Mouse (Mus musculus) forebrain, embryonic 14.5 days (tissue): Measurements from ENCODE around the gene Nup98. TPM values are rescaled to one million over a fixed set of nuclear protein-coding genes. Genes with fewer than 3 reads are reported as not detected.

Experiments used
- ATAC-seq: fragments of 200-750 bp; cut with Nextera tagmentation; 2 replicates; pipeline ENCODE4 v1.8.0; 2017; ENCODE audit warnings: mild to moderate bottlenecking, moderate library complexity
- DNase-seq: peaks from one replicate; pipeline ENCODE4 v3.0.0-alpha.2; 2015; ENCODE audit warnings: low spot score
- H3K27ac ChIP-seq: fragments of 300-500 bp; sonication (generic); 2 replicates; pipeline ENCODE4 v1.5.1; 2014; ENCODE audit warnings: low read depth, mild to moderate bottlenecking, control low read depth, low read length, moderate library complexity
- H3K27me3 ChIP-seq: fragments of 300-500 bp; sonication (generic); replicated peaks from 2 replicates; pipeline ENCODE4 v1.6.1; 2014; ENCODE audit warnings: low read length, control low read depth, mixed read lengths; ENCODE audit not compliant: control insufficient read depth, insufficient read depth
- H3K36me3 ChIP-seq: fragments of 300-500 bp; sonication (generic); 2 replicates; pipeline ENCODE4 v1.6.1; 2014; ENCODE audit warnings: low read length, control low read depth; ENCODE audit not compliant: control insufficient read depth, insufficient read depth
- H3K4me1 ChIP-seq: fragments of 300-500 bp; sonication (generic); 2 replicates; pipeline ENCODE4 v1.6.1; 2014; ENCODE audit warnings: antibody characterized with exemption, low read length, control low read depth; ENCODE audit not compliant: control insufficient read depth, insufficient read depth
- H3K4me2 ChIP-seq: fragments of 300-500 bp; sonication (generic); 2 replicates; pipeline ENCODE4 v1.6.1; 2014; ENCODE audit warnings: mild to moderate bottlenecking, control low read depth, low read length
- H3K4me3 ChIP-seq: fragments of 300-500 bp; sonication (generic); 2 replicates; pipeline ENCODE4 v1.5.1; 2014; ENCODE audit warnings: low read depth, low read length, control low read depth
- H3K9ac ChIP-seq: fragments of 300-500 bp; sonication (generic); 2 replicates; pipeline ENCODE4 v1.6.1; 2014; ENCODE audit warnings: mild to moderate bottlenecking, low read length, control low read depth, moderate library complexity
- H3K9me3 ChIP-seq: fragments of 300-500 bp; sonication (generic); replicated peaks from 2 replicates; pipeline ENCODE4 v1.6.1; 2016; ENCODE audit warnings: low read length, control low read depth, mixed read lengths; ENCODE audit not compliant: control insufficient read depth
- WGBS: fragments of 180-500 bp; shearing (Covaris S2); extraction: QIAGEN DNeasy Blood & Tissue Kit; methylation state at CpG from one replicate; pipeline ENCODE4 v1.1.7; 2014; 5-methylcytosine and 5-hydroxymethylcytosine counted together
- polyA plus RNA-seq: library from polyadenylated mRNA; unstranded; fragments of >200 nt; fragmentation: Nextera tagmentation; extraction: Ambion mirVana; gene quantifications from 2 replicates; pipeline ENCODE4 v1.2.1, GENCODE M21; 2014

Gene Nup98
- polyA plus RNA-seq, 1 experiment from 2014 or later, result 21.6 TPM

DNA sequence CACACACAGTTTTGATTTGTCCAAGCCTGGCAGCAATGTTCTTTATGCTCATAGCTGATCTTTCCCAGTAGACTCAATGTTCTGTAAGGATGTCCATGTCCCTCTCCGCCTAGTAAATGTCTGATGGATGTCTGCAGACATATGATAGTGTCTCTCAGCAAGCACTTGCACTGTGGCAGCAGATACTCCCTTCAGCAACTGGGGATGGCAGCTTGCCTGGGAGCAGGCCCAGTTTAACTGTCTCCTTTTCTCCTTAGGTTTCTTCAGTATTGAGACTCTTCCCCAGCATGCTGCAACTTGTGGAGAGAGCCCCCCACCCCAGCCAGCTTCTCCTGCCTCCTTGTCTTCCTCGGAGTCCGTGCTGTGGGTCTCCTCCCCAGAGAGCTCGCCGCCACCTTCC is 128.2 kb downstream of the Nup98 start:
- H3K36me3 ChIP-seq, result peaks cover 78% of the 10 kb centered on the region
- H3K4me1 ChIP-seq, result no peaks in the 10 kb centered on the region
- no peak for ATAC-seq
- H3K4me2 ChIP-seq, result no peak overlapping the region
- DNase-seq, result no peak
- H3K27ac ChIP-seq, result no peak overlapping the region
- H3K9me3 ChIP-seq, result no peaks in the 10 kb centered on the region
- H3K27me3 ChIP-seq, result no peaks in the 10 kb centered on the region
- 98% methylated on average over 5 of the region's 5 CpGs for WGBS
- H3K9ac ChIP-seq, result no peak overlapping the region
- H3K4me3 ChIP-seq, result no peak overlapping the region

- Histone ChIP-seq H3K9me3 (no peaks in the 10 kb centered on the region), H3K27ac (no peak overlapping the region), H3K4me1 (no peaks in the 10 kb centered on the region), H3K36me3 (peaks cover 83% of the 10 kb centered on the region), H3K4me3 (no peak overlapping the region), H3K9ac (no peak overlapping the region), H3K27me3 (no peaks in the 10 kb centered on the region), H3K4me2 (no peak overlapping the region)
- DNase-seq (no peak), ATAC-seq (no peak)
- WGBS, result 92% methylated on average over 8 of the region's 8 CpGs
These were observed 129.7 kb downstream of the Nup98 start for GRCm38 (mm10) chr7:102080311-102080710.

DNA sequence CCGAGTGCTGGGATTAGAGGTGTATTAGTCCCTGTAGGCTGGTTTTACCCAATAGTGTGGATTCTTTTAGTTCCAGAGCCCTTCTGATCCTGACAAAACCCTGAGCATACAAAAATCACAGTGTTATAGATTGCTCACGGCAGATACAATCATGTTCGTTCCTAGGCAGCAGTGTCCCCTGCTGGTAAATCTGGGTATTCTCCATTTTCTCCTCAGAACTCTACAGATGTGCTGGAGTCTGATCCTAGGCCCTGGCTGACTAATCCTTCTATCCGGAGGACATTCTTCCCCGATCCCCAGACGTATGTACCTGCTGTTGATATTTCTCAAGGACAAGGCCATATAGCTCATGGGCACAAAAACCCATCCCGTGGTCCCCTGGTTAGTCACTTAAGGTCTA is 131.5 kb downstream of the Nup98 start:
- DNase-seq, result peak; percentile 43
- H3K4me2 ChIP-seq, result no peak overlapping the region
- 79% methylated on average over 7 of the region's 7 CpGs for WGBS
- H3K4me3 ChIP-seq, result no peak overlapping the region
- no peak overlapping the region for H3K27ac ChIP-seq
- H3K9ac ChIP-seq, result no peak overlapping the region
- H3K27me3 ChIP-seq, result no peaks in the 10 kb centered on the region
- peaks cover 88% of the 10 kb centered on the region for H3K36me3 ChIP-seq
- ATAC-seq, result peak; percentile 32; the same call in 1 of the 2 replicates
- no peaks in the 10 kb centered on the region for H3K4me1 ChIP-seq
- H3K9me3 ChIP-seq, result no peaks in the 10 kb centered on the region

- Histone ChIP-seq H3K4me2 (no peak overlapping the region), H3K4me3 (no peak overlapping the region), H3K27me3 (no peaks in the 10 kb centered on the region), H3K9ac (no peak overlapping the region), H3K27ac (no peak overlapping the region), H3K36me3 (peaks cover 85% of the 10 kb centered on the region), H3K9me3 (no peaks in the 10 kb centered on the region), H3K4me1 (no peaks in the 10 kb centered on the region)
- DNase-seq (peak; percentile 27), ATAC-seq (no peak)
- 80% methylated on average over 7 of the region's 7 CpGs for WGBS
These were observed 133.2 kb downstream of the Nup98 start for GRCm38 (mm10) chr7:102076714-102077296.

Other genes starting within 250 kb of the Nup98 start
- 2.0 and 2.9 TPM in 2 replicates for gene Il18bp, start 191.5 kb downstream of the Nup98 start, polyA plus RNA-seq
- gene Rnf121, start 144.7 kb downstream of the Nup98 start, polyA plus RNA-seq, result 33.9 and 35.2 TPM in 2 replicates
- gene Xndc1, start 144.7 kb downstream of the Nup98 start, polyA plus RNA-seq, result 19.0 and 23.5 TPM in 2 replicates
- 0.99 and 1.3 TPM in 2 replicates for gene Xntrpc, start 144.5 kb downstream of the Nup98 start, polyA plus RNA-seq
- not detected in 2 replicates for gene Trpc2, start 127.1 kb downstream of the Nup98 start, polyA plus RNA-seq
- gene Art1, start 108.4 kb downstream of the Nup98 start, polyA plus RNA-seq, result 0.30 and 0.56 TPM in 2 replicates
- gene Art5, start 100.7 kb downstream of the Nup98 start, polyA plus RNA-seq, result 0.98 and 1.0 TPM in 2 replicates
- gene Chrna10, start 93.3 kb downstream of the Nup98 start, polyA plus RNA-seq, result not detected in 2 replicates
- gene Pgap2, start within 50 bp of the Nup98 start, polyA plus RNA-seq, result 53.3 and 54.1 TPM in 2 replicates
- gene Rhog, start 45.9 kb upstream of the Nup98 start, polyA plus RNA-seq, result 22.0 and 24.8 TPM in 2 replicates
- gene Stim1, start 57.6 kb upstream of the Nup98 start, polyA plus RNA-seq, result 6.5 and 8.8 TPM in 2 replicates
- 96.7 and 98.6 TPM in 2 replicates for gene Rrm1, start 231.5 kb upstream of the Nup98 start, polyA plus RNA-seq